In genomic region chr9:120353036-120353435, GRCm38 (mm10) we compare ENCODE assay signal across 24 mouse cellular contexts. TPM values are rescaled to one million over a fixed set of nuclear protein-coding genes. Genes with fewer than 3 reads are reported as not detected.
DNase-seq lines count a peak whose midpoint lies in the region; ATAC-seq and TF ChIP-seq lines count a peak whose summit lies in the region.
"Had no signal": no experiment of that assay in that cellular context is flagged by ENCODE, and none has a peak within 500 bp of the region (broad histone marks: within the 10 kb centered on the region; RNA-seq: fewer than 3 reads in every experiment).

No protein-coding gene starts in this region.

- peak overlapping the region; percentile 10; the same call in 1 of the 2 replicates for H3K27ac ChIP-seq in gastrocnemius, adult 2 months
- no peak overlapping the region for H3K27ac ChIP-seq in kidney, adult 2 months (ENCODE audit: insufficient read depth, low read depth, low read length)
- H3K27ac ChIP-seq in liver, adult 2 months (replicated peaks; ENCODE audit: insufficient read depth, low read depth, low read length), result no peak overlapping the region
- H3K27ac ChIP-seq in liver, embryonic 12.5 days, result no peak overlapping the region
- H3K27ac ChIP-seq: embryonic facial prominence, embryonic 10.5 days; embryonic facial prominence, embryonic 12.5 days; forebrain, embryonic 13.5 days; forebrain, embryonic 15.5 days had no signal

- no peak for ATAC-seq in liver, embryonic 12.5 days
- ATAC-seq: activated CD4-positive, CD25-positive, alpha-beta regulatory T cell, adult 4 months; CD4-positive, CD25-positive, alpha-beta regulatory T cell, adult 4 months; forebrain, embryonic 13.5 days; forebrain, embryonic 15.5 days; Patski had no signal

- intact Hi-C loops in gastrocnemius, adult 2 months (cut with DNase I), result no loop called here
- intact Hi-C loops in gastrocnemius, postnatal 14 days (cut with DNase I; ENCODE audit: low total_unique reads), result no loop called here

- no peak overlapping the region for H3K4me3 ChIP-seq in gastrocnemius, adult 2 months
- H3K4me3 ChIP-seq in kidney, adult 2 months (ENCODE audit: insufficient read depth, low read depth, low read length), result no peak overlapping the region
- no peak overlapping the region for H3K4me3 ChIP-seq in liver, adult 2 months (ENCODE audit: insufficient read depth, low read depth, low read length)
- H3K4me3 ChIP-seq in liver, embryonic 12.5 days, result no peak overlapping the region
- H3K4me3 ChIP-seq: embryonic facial prominence, embryonic 10.5 days; embryonic facial prominence, embryonic 12.5 days; forebrain, embryonic 13.5 days; forebrain, embryonic 15.5 days had no signal

- H3K9ac ChIP-seq in liver, adult 2 months (ENCODE audit: low read depth, low read length), result no peak overlapping the region
- H3K9ac ChIP-seq in liver, embryonic 12.5 days, result no peak overlapping the region
- H3K9ac ChIP-seq: embryonic facial prominence, embryonic 12.5 days; forebrain, embryonic 13.5 days; forebrain, embryonic 15.5 days had no signal

- no peaks in the 10 kb centered on the region for H3K36me3 ChIP-seq in kidney, adult 2 months (ENCODE audit: control insufficient read depth, insufficient read depth, low read length)
- no peaks in the 10 kb centered on the region for H3K36me3 ChIP-seq in liver, adult 2 months (ENCODE audit: control insufficient read depth, insufficient read depth, low read length)
- H3K36me3 ChIP-seq in liver, embryonic 12.5 days, result no peaks in the 10 kb centered on the region
- H3K36me3 ChIP-seq: embryonic facial prominence, embryonic 10.5 days; embryonic facial prominence, embryonic 12.5 days; forebrain, embryonic 15.5 days; G1E had no signal

- H3K9me3 ChIP-seq in liver, embryonic 12.5 days (replicated peaks), result 0 out of 2 replicates have a peak, but pooled peaks cover 3% of the 10 kb centered on the region
- H3K9me3 ChIP-seq: embryonic facial prominence, embryonic 10.5 days; embryonic facial prominence, embryonic 12.5 days; forebrain, embryonic 15.5 days had no signal

- no peaks in the 10 kb centered on the region for H3K27me3 ChIP-seq in kidney, adult 2 months (replicated peaks; ENCODE audit: control insufficient read depth, insufficient read depth, low read length)
- H3K27me3 ChIP-seq in liver, adult 2 months (ENCODE audit: control insufficient read depth, insufficient read depth, low read length), result no peaks in the 10 kb centered on the region; the same call in 1 of the 2 replicates
- H3K27me3 ChIP-seq in liver, embryonic 12.5 days (replicated peaks), result no peaks in the 10 kb centered on the region
- H3K27me3 ChIP-seq: CH12.LX; embryonic facial prominence, embryonic 12.5 days; forebrain, embryonic 13.5 days; forebrain, embryonic 15.5 days had no signal

- no peak for TF ChIP-seq POLR2A in kidney, adult 2 months (IDR thresholded peaks at IDR 0.05; ENCODE audit: low read depth, low read length)
- no peak for TF ChIP-seq POLR2A in liver, adult 2 months (IDR thresholded peaks at IDR 0.05; ENCODE audit: extremely low read depth, insufficient read depth, low read length)

- no peak overlapping the region for H3K4me2 ChIP-seq in liver, embryonic 12.5 days
- H3K4me2 ChIP-seq: embryonic facial prominence, embryonic 12.5 days; forebrain, embryonic 13.5 days; forebrain, embryonic 15.5 days had no signal

- H3K79me2 ChIP-seq in liver, adult 2 months (ENCODE audit: control insufficient read depth, insufficient read depth, low read length), result no peaks in the 10 kb centered on the region

- no peaks in the 10 kb centered on the region for H3K4me1 ChIP-seq in kidney, adult 2 months (ENCODE audit: control insufficient read depth, insufficient read depth, low read length)
- peaks cover 27% of the 10 kb centered on the region for H3K4me1 ChIP-seq in liver, adult 2 months (ENCODE audit: control insufficient read depth, insufficient read depth, low read length)
- peaks cover 6% of the 10 kb centered on the region for H3K4me1 ChIP-seq in liver, embryonic 12.5 days
- H3K4me1 ChIP-seq: embryonic facial prominence, embryonic 10.5 days; embryonic facial prominence, embryonic 12.5 days had no signal

- WGBS in kidney, adult 2 months, result 62% methylated on average over 4 of the region's 4 CpGs
- 42% methylated on average over 4 of the region's 4 CpGs for WGBS in liver, adult 2 months
- WGBS in liver, embryonic 12.5 days (ENCODE audit: insufficient replicate concordance), result 72% methylated on average over 4 of the region's 4 CpGs

- TF ChIP-seq CTCF in gastrocnemius, adult 2 months (IDR thresholded peaks at IDR 0.05), result no peak
- TF ChIP-seq CTCF in kidney, adult 2 months (conservative IDR thresholded peaks at IDR 0.05; ENCODE audit: insufficient read depth, insufficient read length, low read depth, low read length), result no peak
- no peak for TF ChIP-seq CTCF in liver, adult 2 months (IDR thresholded peaks at IDR 0.05; ENCODE audit: low read depth, low read length)

- DNase-seq in gastrocnemius, adult 2 months, result no peak
- DNase-seq in gastrocnemius, postnatal 14 days, result no peak
- peak; percentile 56 for DNase-seq in kidney, adult 2 months
- DNase-seq in kidney, adult 18-20 months, result no peak
- DNase-seq in liver, adult 2 months (ENCODE audit: extremely low read depth, low read depth, low spot score), result peak; percentile 55
- DNase-seq: adrenal gland, adult 8-10 months; adrenal gland, postnatal 14 days; adrenal gland, postnatal 36 days; B cell, adult 2 months; cerebellum, adult 11-12 months; cerebellum, adult 2 months; cerebellum, adult 9-10 months; cerebellum, postnatal 10 days; cerebellum, postnatal 25 days had no signal

RNA-seq across cellular contexts. Expression of gene Myrip, which starts 51.7 kb away (rescaled TPM):
- 1 to 10 TPM in 1 of 2 experiments, under 1 TPM in 1; 0.98 to 1.2 TPM for total RNA-seq in gastrocnemius, adult 2 months (2021)
- total RNA-seq in gastrocnemius, postnatal 14 days (2021), result under 1 TPM; 0.57 to 0.89 TPM
- 1.1 and 1.3 TPM in 2 replicates for polyA plus RNA-seq in kidney, adult 2 months (2012; rRNA removed)
- 0.13 and 0.28 TPM in 2 replicates for total RNA-seq in liver, adult 2 months (2014; rRNA removed)
- polyA plus RNA-seq in liver, adult 2 months (2012; rRNA removed), result 0.09 and 0.17 TPM in 2 replicates
- 0.04 TPM in 2 replicates for polyA plus RNA-seq in liver, embryonic 12.5 days (2016; fragmentation: Nextera tagmentation; extraction: Ambion mirVana)
- total RNA-seq: CH12.LX had no signal
- polyA plus RNA-seq: activated CD4-positive, CD25-positive, alpha-beta regulatory T cell, adult 4 months; CD4-positive, CD25-positive, alpha-beta regulatory T cell, adult 4 months; G1E had no signal

Comparison
In these comparisons a context has a peak if more than half of its experiments do, and no peak if none do; other contexts are left out.
1. DNase-seq: peak in kidney, adult 2 months (single experiment) and liver, adult 2 months (single experiment); none in gastrocnemius, adult 2 months (single experiment), gastrocnemius, postnatal 14 days (single experiment) and kidney, adult 18-20 months (single experiment).